Mouse (Mus musculus) frontal cortex, adult (tissue): Measurements from ENCODE around the gene Thrsp.

Experiments
- ATAC-seq: cut with Nextera tagmentation; 2 replicates; pipeline ENCODE4 v1.9.2; 2017; ENCODE audit warnings: mild to moderate bottlenecking, moderate library complexity, mixed read lengths; ENCODE audit not compliant: low TSS enrichment

Thrsp gene

GRCm38 (mm10) chr7:97379304-97379703 lies 38.2 kb downstream of the Thrsp start:
- no peak for ATAC-seq

DNA sequence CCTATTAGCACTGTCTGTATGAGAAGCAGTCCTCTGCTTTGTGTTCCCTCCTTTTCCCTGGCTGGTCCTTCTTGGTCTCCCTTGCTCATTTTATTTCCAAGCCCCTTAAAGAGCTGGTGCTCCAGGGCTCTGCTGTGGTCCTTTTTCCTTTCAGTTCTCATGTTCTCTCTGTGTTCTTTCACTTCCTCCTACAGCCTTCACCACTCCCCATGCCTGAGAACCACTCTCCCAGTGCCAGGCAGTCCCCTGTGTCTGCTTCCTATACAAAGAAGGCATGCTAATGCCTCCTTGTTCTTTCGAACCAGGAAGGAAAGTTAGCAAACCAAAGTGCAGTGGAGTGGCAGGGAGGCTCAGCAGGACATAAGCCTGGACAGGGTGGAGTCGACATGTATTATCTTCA lies 41.6 kb downstream of the Thrsp start:
- ATAC-seq, result no peak

- ATAC-seq, result no peak
These were observed 42.4 kb downstream of the Thrsp start for GRCm38 (mm10) chr7:97375101-97375500.

DNA sequence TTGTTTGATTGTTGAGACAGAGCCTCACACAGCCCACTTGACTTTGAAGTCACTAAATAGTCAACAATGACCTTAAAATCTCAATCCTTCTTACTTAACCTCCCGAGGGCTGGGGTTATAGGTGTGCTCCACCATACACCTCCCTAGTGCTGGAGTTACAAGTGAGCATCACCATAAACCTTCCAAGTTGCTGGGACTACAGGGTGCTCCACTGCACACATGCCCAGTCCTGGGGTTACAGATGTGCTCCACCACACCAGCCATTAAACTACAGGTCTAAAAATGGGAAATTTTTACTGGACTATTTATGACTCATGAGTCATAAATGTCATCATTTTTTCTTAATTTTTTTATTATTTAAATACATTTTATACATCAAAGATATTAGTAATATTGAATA lies 51.6 kb downstream of the Thrsp start:
- no peak for ATAC-seq
